Mouse (Mus musculus) kidney, embryonic 16.5 days (tissue): ENCODE measurements around the gene Atxn7l1. TPM values are rescaled to one million over a fixed set of nuclear protein-coding genes. Genes with fewer than 3 reads are reported as not detected.

Source experiments
- ATAC-seq: fragments of 200-750 bp; cut with Nextera tagmentation; 2 replicates; pipeline ENCODE4 v1.8.0; 2017; ENCODE audit warnings: moderate TSS enrichment; ENCODE audit not compliant: low FRiP score, low TSS enrichment
- H3K27ac ChIP-seq: fragments of 300-500 bp; sonication (generic); 2 replicates; pipeline ENCODE4 v1.5.1; 2014; ENCODE audit warnings: low read length
- H3K27me3 ChIP-seq: fragments of 300-500 bp; sonication (generic); 2 replicates; pipeline ENCODE4 v1.6.1; 2014; ENCODE audit warnings: low read length, control low read depth, mixed read lengths; ENCODE audit not compliant: insufficient read depth
- H3K36me3 ChIP-seq: fragments of 300-500 bp; sonication (generic); 2 replicates; pipeline ENCODE4 v1.6.1; 2014; ENCODE audit warnings: low read length, control low read depth, mixed read lengths; ENCODE audit not compliant: insufficient read depth
- H3K4me1 ChIP-seq: fragments of 300-500 bp; sonication (generic); 2 replicates; pipeline ENCODE4 v1.6.1; 2014; ENCODE audit warnings: low read length, control low read depth, mixed read lengths; ENCODE audit not compliant: insufficient read depth
- H3K4me2 ChIP-seq: fragments of 300-500 bp; sonication (generic); replicated peaks from 2 replicates; pipeline ENCODE4 v1.6.1; 2014; ENCODE audit warnings: low read depth, low read length
- H3K4me3 ChIP-seq: fragments of 300-500 bp; sonication (generic); 2 replicates; pipeline ENCODE4 v1.5.1; 2014; ENCODE audit warnings: mild to moderate bottlenecking, low read length
- H3K9ac ChIP-seq: fragments of 300-500 bp; sonication (generic); replicated peaks from 2 replicates; pipeline ENCODE4 v1.6.1; 2014; ENCODE audit warnings: low read length
- H3K9me3 ChIP-seq: fragments of 300-500 bp; sonication (generic); 2 replicates; pipeline ENCODE4 v1.6.1; 2016; ENCODE audit warnings: low read length, control low read depth
- WGBS: fragments of 180-500 bp; shearing (Covaris S2); extraction: QIAGEN DNeasy Blood & Tissue Kit; methylation state at CpG from one replicate; pipeline ENCODE4 v1.1.7; 2014; 5-methylcytosine and 5-hydroxymethylcytosine counted together
- polyA plus RNA-seq: library from polyadenylated mRNA; unstranded; fragments of >200 nt; fragmentation: Nextera tagmentation; extraction: Ambion mirVana; gene quantifications from 2 replicates; pipeline ENCODE4 v1.2.1, GENCODE M21; 2015

Atxn7l1 gene
- polyA plus RNA-seq, 1 experiment from 2014 or later = 9.9 TPM

DNA sequence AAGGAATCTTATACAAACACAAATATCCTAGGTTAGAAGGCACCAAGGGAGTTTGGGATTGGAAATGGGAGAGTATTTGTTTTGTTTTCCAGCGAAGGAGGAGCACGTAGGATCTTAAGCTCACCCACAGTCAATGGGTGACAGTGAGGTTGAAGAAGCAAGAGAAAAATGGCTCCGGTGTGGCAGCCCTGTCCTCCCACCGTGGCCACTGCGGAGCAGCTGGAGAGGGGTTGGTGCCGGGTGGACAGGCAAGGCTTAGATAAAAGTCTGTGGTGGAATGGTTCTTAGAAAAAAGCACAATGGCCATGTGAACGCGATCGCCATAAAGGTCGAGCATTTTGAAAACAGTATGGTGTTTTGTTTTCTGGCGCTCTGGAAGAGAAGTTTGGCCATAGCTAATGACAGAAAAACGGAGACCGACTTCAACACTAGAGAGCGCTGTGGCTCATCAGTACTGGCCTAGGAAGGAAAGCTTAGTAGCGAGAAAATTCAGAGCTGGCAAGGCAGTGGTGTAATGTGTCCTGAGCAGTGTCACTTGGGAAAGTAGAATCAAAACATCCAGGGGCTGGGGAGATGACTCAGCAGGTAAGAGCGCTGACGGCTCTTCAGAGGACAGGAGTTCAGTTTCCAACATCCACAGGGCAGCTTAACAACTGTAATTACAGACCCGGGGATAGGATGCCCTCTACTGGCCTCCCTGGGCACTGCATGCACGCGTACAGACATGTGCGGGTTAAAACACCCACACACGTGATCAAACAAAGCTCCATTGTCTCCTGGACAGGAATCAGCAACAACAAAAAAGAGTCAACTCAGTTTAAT is 232.3 kb downstream of the Atxn7l1 start:
- Histone ChIP-seq H3K36me3 (no peaks in the 10 kb centered on the region), H3K27ac (no peak overlapping the region), H3K4me3 (peak overlapping the region; percentile 37), H3K4me2 (peak overlapping the region; percentile 50), H3K9ac (peak overlapping the region; percentile 15; the same call in 1 of the 2 replicates), H3K4me1 (peaks cover 8% of the 10 kb centered on the region; the same call in 1 of the 2 replicates), H3K9me3 (no peaks in the 10 kb centered on the region), H3K27me3 (no peaks in the 10 kb centered on the region)
- 18% methylated on average over 22 of the region's 22 CpGs for WGBS
- ATAC-seq = peak; percentile 89

DNA sequence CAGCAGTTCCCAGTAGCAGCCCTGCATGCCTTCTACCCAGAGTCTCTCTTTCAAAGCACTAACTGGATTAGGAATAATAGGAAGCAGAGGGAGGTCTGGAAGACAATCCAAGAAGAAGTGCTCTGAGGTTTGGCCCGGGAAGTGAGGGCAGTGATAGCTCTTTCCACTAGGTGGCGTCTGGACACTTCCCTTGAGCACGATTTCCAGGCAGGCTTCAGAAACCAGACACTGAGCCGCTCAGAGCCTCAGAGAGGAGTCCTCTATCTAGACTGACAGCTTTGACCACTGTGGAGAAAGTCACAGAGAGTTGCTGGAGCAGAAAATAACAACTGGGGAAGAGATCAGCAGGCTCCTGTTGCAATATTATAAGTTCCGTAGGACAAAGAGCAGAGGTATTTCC is 241.3 kb downstream of the Atxn7l1 start:
- WGBS = 14% methylated on average over 5 of the region's 5 CpGs
- Histone ChIP-seq H3K36me3 (no peaks in the 10 kb centered on the region), H3K9ac (no peak overlapping the region), H3K4me1 (no peaks in the 10 kb centered on the region), H3K4me2 (no peak overlapping the region), H3K9me3 (no peaks in the 10 kb centered on the region), H3K27me3 (no peaks in the 10 kb centered on the region), H3K27ac (no peak overlapping the region), H3K4me3 (no peak overlapping the region)
- peak; percentile 68; the same call in 1 of the 2 replicates for ATAC-seq

DNA sequence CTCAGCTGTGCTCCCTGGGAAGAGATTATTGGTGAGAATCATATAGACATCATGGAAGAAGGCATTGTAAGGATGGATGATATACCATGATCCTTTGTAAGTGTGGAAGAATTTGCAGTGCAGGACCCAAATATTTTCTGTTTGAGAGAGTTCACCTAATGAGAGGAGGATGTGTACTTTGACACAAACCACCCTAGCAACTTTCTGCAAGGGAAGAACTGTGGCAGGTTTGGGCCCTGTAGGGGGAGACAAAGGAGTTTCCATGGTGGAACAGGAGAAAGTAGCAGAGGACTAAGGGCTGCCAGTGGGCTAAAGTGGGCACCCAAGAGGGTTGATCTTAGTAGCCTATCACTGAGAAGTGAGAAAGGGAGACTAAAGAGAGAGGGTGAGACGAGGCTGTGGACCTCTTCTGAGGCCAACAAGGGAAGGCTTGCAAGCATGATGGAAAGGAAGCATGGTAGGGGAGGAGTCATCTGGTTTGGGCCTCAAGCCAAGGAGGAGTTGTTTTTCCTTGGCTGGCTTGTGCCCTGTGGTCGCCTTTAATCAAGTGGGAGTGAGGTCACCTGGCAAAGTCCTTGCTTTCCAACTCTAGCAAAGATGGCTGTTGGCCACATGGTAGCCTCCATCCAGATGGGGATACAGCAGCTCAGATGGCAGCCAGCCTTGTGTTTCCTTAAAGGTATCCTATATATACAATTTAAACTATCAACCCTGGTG is 243.5 kb downstream of the Atxn7l1 start:
- WGBS = 53% methylated on average over 2 of the region's 2 CpGs
- no peak overlapping the region for H3K27ac ChIP-seq
- no peak for ATAC-seq
- H3K9me3 ChIP-seq = no peaks in the 10 kb centered on the region
- no peak overlapping the region for H3K4me2 ChIP-seq
- H3K36me3 ChIP-seq = no peaks in the 10 kb centered on the region
- H3K4me1 ChIP-seq = peaks cover 7% of the 10 kb centered on the region
- no peak overlapping the region for H3K9ac ChIP-seq
- no peak overlapping the region for H3K4me3 ChIP-seq
- no peaks in the 10 kb centered on the region for H3K27me3 ChIP-seq

DNA sequence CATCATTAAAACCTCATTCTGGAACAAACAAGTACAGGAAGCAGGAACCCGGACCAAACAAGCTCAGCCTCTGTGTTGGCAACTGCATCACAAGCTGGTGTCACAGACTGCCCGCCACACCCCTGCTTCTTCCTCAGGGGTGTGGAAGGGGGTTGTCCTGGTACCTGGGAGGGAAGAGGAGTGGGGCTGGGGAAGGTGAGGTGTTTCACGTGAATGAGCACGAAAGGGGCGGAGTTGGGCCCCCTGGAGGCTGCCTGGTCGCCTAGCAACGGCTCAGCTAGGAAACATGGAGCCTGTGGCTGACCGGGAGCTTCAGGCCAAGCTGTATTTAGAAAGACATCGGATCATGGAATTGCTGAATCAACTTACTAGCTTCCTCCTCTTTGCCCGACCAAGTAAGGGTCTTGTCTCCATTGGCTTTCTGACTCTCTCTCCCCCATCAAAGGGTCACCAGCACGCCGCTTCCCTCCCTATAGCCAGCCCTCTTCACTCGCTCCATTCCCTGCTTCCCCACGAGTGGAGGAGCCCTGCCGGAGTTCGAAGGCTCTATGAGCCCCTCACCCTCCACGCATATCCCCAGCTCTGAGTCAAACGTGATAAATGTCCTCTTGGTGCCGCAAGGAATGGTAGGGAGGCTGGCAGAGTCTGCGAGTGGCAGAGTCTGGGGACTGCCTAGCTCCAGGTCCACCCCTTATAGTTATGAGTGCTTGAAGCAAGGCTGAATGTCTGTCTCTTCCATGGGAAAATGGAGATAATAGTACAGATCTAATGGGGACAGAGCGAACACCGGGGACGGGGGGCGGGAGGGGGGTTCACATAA is 247.5 kb downstream of the Atxn7l1 start, which contains the start of gene Efcab10:
Gene Efcab10, plus strand, starts transcription at position 51 of the 820 bp plus-strand sequence.
- 5% methylated on average over 24 of the region's 24 CpGs for WGBS
- Histone ChIP-seq H3K4me3 (peak within 1 kb of the TSS; percentile 42), H3K9ac (peak within 1 kb of the TSS; percentile 46), H3K4me2 (peak within 1 kb of the TSS; percentile 62), H3K27me3 (no peaks in the 10 kb centered on the region), H3K4me1 (peaks cover 7% of the 10 kb centered on the region), H3K27ac (no peak within 1 kb of the TSS), H3K36me3 (no peaks in the 10 kb centered on the region), H3K9me3 (no peaks in the 10 kb centered on the region)
- peak; percentile 80 for ATAC-seq

DNA sequence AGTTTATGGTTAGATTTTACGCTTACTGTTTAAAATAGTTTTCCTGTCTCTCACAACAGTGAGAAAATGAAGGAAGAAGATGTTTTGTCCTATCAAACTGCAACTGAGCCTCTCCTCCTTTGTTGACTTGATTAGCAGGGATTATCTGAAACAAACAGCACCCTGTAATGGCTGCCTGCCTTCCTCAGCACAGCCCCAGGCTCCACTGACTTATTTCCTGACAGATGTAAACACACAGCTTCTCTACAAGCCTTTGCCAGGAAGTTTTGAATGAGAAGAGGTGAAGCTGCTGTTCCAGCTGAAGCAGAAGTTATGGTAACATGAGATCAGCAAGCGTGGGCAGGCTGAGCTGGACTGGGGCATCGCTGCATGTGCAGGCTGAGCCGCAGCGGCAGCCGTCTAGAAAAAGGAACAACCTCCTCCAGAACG is 255.8 kb downstream of the Atxn7l1 start:
- Histone ChIP-seq H3K4me2 (no peak overlapping the region), H3K9ac (no peak overlapping the region), H3K36me3 (no peaks in the 10 kb centered on the region), H3K9me3 (no peaks in the 10 kb centered on the region), H3K4me1 (no peaks in the 10 kb centered on the region), H3K27me3 (no peaks in the 10 kb centered on the region), H3K27ac (no peak overlapping the region), H3K4me3 (no peak overlapping the region)
- WGBS = 18% methylated on average over 7 of the region's 7 CpGs
- ATAC-seq = 0 out of 2 replicates have a peak, but pooled peaks have one; percentile 35

DNA sequence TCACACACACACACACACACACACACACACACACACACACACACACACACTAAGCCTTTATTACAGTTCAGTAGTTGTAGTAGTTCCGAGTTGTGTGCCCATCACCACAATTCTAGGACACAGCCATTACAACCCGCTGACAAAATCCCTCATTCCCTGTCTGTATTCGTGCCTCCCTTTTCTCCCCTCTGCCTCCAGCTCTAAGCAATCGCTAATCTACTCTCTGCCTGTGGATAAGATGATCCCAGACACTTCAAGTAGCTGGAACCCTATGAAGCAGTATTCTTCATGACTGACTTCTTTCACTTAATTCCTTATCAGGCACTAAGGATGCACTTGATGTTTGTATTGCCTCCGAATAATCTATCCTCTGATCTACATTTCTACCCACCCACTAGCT is 257.5 kb downstream of the Atxn7l1 start:
- ATAC-seq = no peak
- Histone ChIP-seq H3K4me2 (no peak overlapping the region), H3K36me3 (no peaks in the 10 kb centered on the region), H3K4me1 (no peaks in the 10 kb centered on the region), H3K9ac (no peak overlapping the region), H3K4me3 (no peak overlapping the region), H3K27me3 (no peaks in the 10 kb centered on the region), H3K27ac (no peak overlapping the region), H3K9me3 (no peaks in the 10 kb centered on the region)
- WGBS = 74% methylated on average over 5 of the region's 5 CpGs

DNA sequence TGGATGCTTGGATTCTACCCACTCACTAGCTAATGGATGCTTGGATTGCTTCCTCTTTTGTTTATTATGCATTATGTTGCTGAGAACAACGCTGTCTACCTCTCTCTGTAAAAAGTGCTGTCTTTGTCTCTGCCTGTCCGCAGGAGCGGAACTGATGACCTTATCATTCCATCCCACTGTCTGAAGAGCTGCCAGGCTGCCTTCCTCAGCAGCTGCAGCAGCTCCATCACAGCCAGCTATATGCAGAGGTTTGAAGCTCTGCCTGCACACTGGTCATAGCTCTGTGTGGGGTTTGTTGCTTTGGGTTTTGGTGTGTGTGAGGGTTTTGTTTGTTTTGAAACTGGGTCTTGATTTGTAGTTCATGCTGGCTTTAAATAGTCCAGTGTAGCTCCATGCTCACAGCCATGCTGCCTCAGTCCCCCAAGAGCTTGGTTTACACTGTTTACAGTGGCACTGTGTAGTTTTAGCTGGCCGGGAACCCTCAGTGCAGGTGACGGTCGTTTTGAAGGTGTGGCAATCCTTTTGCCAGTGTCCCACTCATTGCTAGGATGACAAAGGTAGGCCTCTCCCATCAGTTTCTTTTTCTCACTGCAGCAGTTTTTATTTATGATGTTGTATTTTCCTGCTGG is 258.0 kb downstream of the Atxn7l1 start:
- H3K27me3 ChIP-seq = no peaks in the 10 kb centered on the region
- H3K27ac ChIP-seq = no peak overlapping the region
- H3K4me3 ChIP-seq = no peak overlapping the region
- no peak overlapping the region for H3K9ac ChIP-seq
- 34% methylated on average over 6 of the region's 6 CpGs for WGBS
- no peaks in the 10 kb centered on the region for H3K9me3 ChIP-seq
- H3K36me3 ChIP-seq = no peaks in the 10 kb centered on the region
- no peaks in the 10 kb centered on the region for H3K4me1 ChIP-seq
- no peak overlapping the region for H3K4me2 ChIP-seq
- ATAC-seq = no peak

DNA sequence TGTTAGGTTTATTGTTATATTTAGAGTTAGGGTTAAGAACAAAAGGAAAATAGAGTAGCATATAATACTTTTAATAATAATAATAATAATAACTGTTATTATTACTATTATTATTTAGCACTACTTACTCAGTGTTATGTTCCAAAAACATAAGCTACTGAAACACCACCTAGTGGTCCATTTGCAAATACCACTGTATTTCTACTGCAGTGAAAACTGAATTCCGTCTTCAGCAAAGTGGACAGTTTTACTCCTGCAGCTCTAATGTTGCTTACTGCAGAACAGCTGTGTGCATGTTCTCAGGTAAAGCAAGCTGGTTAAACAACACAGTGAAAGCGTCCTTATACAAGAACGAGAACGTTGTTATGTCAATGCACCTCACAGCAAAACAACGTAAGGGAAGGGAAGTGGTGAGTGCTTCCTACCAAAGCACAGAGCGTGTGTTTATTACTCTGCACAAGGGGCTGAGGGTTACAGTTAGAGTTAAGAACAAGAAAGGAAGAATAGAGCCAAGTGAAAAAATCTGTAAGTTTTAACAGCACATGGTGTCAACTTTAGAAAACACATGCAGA is 264.2 kb downstream of the Atxn7l1 start:
- Histone ChIP-seq H3K36me3 (no peaks in the 10 kb centered on the region), H3K27me3 (no peaks in the 10 kb centered on the region), H3K4me2 (no peak overlapping the region), H3K9me3 (no peaks in the 10 kb centered on the region), H3K27ac (no peak overlapping the region), H3K4me1 (no peaks in the 10 kb centered on the region), H3K9ac (no peak overlapping the region), H3K4me3 (no peak overlapping the region)
- no peak for ATAC-seq
- WGBS = 58% methylated on average over 6 of the region's 6 CpGs
